Mouse (Mus musculus) intestine, embryonic 14.5 days (tissue): Measurements from ENCODE around the gene Rnps1. TPM values are rescaled to one million over a fixed set of nuclear protein-coding genes. Genes with fewer than 3 reads are reported as not detected.
"Not testable (repeated sequence)": the region's sequence is repeated elsewhere in the genome, so short reads cannot be mapped to it uniquely, and the experiment has no call there.

Experiments
- ATAC-seq: fragments of 200-750 bp; cut with Nextera tagmentation; replicated peaks from 2 replicates; pipeline ENCODE4 v1.8.0; 2017; ENCODE audit warnings: low read depth, moderate number of reproducible peaks, moderate TSS enrichment, moderate library complexity; ENCODE audit not compliant: low FRiP score, low TSS enrichment
- DNase-seq: peaks from one replicate; pipeline ENCODE4 v3.0.0-alpha.2; 2018; ENCODE audit warnings: low spot score
- H3K27ac ChIP-seq: fragments of 300-500 bp; sonication (generic); 2 replicates; pipeline ENCODE4 v1.5.1; 2014; ENCODE audit warnings: low read depth, mild to moderate bottlenecking, control low read depth
- H3K27me3 ChIP-seq: fragments of 300-500 bp; sonication (generic); replicated peaks from 2 replicates; pipeline ENCODE4 v1.6.1; 2014; ENCODE audit warnings: low read length, control low read depth; ENCODE audit not compliant: control insufficient read depth, insufficient read depth
- H3K36me3 ChIP-seq: fragments of 300-500 bp; sonication (generic); 2 replicates; pipeline ENCODE4 v1.6.1; 2014; ENCODE audit warnings: low read length, control low read depth; ENCODE audit not compliant: control insufficient read depth, insufficient read depth
- H3K4me1 ChIP-seq: fragments of 300-500 bp; sonication (generic); replicated peaks from 2 replicates; pipeline ENCODE4 v1.6.1; 2014; ENCODE audit warnings: low read length, control low read depth, mixed read lengths; ENCODE audit not compliant: control insufficient read depth, insufficient read depth
- H3K4me2 ChIP-seq: fragments of 300-500 bp; sonication (generic); 2 replicates; pipeline ENCODE4 v1.6.1; 2014; ENCODE audit warnings: low read length
- H3K4me3 ChIP-seq: fragments of 300-500 bp; sonication (generic); 2 replicates; pipeline ENCODE4 v1.5.1; 2014; ENCODE audit warnings: low read depth, low read length, control low read depth, mixed read lengths
- H3K9ac ChIP-seq: fragments of 300-500 bp; sonication (generic); 2 replicates; pipeline ENCODE4 v1.6.1; 2014; ENCODE audit warnings: mild to moderate bottlenecking, low read length
- H3K9me3 ChIP-seq: fragments of 300-500 bp; sonication (generic); 2 replicates; pipeline ENCODE4 v1.6.1; 2016; ENCODE audit warnings: low read length, control low read depth; ENCODE audit not compliant: control insufficient read depth
- WGBS: fragments of 180-500 bp; shearing (Covaris S2); extraction: QIAGEN DNeasy Blood & Tissue Kit; methylation state at CpG from one replicate; pipeline ENCODE4 v1.1.7; 2014; 5-methylcytosine and 5-hydroxymethylcytosine counted together
- polyA plus RNA-seq: library from polyadenylated mRNA; unstranded; fragments of >200 nt; fragmentation: Nextera tagmentation; extraction: Ambion mirVana; gene quantifications from 2 replicates; pipeline ENCODE4 v1.2.1, GENCODE M21; 2014

The Rnps1 gene
- polyA plus RNA-seq, 1 experiment from 2014 or later = 267 TPM

DNA sequence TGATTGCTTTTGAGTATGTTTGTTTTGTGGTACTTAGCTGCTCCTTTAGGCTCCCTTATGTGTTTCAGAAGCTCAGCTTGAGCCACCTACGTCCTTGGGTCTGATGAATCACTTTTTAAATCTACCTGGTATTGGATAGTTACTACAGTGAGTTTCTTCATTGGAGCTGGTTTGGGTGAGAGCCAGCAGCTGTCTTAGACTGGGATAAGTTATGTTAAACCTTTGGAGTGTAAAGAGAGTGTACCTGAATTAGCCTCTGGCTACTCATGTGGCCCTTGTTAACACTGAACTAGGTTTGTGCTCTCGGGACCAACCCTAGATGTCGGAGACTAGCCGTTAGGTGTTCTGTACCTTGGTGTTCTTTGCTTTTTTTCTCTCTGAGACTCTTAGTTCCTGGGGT is 8.7 kb downstream of the Rnps1 start:
- Histone ChIP-seq H3K4me2 (no peak overlapping the region), H3K9me3 (no peaks in the 10 kb centered on the region)
- 95% methylated on average over 4 of the region's 4 CpGs for WGBS

DNA sequence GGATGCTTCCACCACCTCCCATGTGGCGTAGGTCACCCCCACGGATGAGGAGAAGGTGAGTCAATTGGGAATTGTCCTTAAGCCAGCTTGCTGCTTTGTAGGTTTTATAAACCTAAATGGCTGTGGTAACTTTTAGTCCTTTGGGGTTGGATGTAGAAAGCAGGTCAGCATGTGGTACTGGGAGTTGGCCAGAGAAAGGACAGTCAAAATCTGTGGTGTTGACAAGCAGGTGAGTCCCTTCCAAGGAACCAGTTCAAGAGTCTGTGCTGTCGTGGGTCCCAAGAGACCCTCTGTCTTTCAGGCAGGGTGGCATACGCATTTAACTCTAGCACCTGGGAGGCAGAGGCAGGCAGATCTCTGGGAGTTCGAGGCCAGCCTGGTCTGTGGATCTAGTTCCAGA is 10.1 kb downstream of the Rnps1 start:
- Histone ChIP-seq H3K27ac (no peak overlapping the region), H3K9ac (no peak overlapping the region), H3K9me3 (no peaks in the 10 kb centered on the region), H3K4me3 (no peak overlapping the region), H3K4me2 (no peak overlapping the region), H3K27me3 (no peaks in the 10 kb centered on the region), H3K4me1 (peaks cover 5% of the 10 kb centered on the region), H3K36me3 (peaks cover 60% of the 10 kb centered on the region)
- DNase-seq (no peak), ATAC-seq (no peak)
- 94% methylated on average over 5 of the region's 5 CpGs for WGBS

More for the DNA sequence above, 8.7 kb downstream of the Rnps1 start:
- peaks cover 74% of the 10 kb centered on the region for H3K36me3 ChIP-seq
- peaks cover 5% of the 10 kb centered on the region for H3K4me1 ChIP-seq
- no peak overlapping the region for H3K27ac ChIP-seq
- H3K27me3 ChIP-seq = no peaks in the 10 kb centered on the region
- H3K4me3 ChIP-seq = no peak overlapping the region
- no peak for ATAC-seq
- no peak overlapping the region for H3K9ac ChIP-seq
- DNase-seq = no peak

DNA sequence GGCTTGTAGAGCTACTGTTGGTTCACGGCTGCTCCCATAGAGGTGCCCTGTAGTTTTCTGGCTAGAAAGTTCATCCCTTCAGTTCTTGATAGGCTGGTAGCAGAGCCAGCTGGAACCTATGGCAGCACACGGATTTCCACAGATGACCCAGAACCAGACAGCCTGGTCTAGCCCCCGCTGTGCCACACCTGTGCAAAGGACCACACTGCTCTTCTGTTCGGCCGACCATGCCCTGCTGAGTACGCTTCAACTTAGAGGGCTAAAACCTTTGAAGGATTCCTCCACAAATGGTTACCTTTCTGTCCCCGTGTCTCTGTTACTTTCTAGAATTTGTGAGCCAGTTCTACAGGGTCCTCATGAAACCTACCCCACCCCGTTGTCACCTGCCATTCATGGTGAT is 11.0 kb downstream of the Rnps1 start:
- peaks cover 51% of the 10 kb centered on the region for H3K36me3 ChIP-seq
- not testable (repeated sequence) for H3K4me3 ChIP-seq, H3K9me3 ChIP-seq, H3K27ac ChIP-seq, H3K4me1 ChIP-seq, H3K4me2 ChIP-seq, H3K9ac ChIP-seq, ATAC-seq, DNase-seq, H3K27me3 ChIP-seq
- 83% methylated on average over 5 of the region's 8 CpGs for WGBS

- DNase-seq (no peak), ATAC-seq (0 out of 2 replicates have a peak, but pooled peaks have one; percentile 0)
- Histone ChIP-seq H3K4me2 (no peak overlapping the region; the same call in 1 of the 2 replicates), H3K27me3 (no peaks in the 10 kb centered on the region), H3K4me3 (no peak overlapping the region), H3K27ac (peak overlapping the region; percentile 93; the same call in 1 of the 2 replicates), H3K4me1 (peaks cover 5% of the 10 kb centered on the region), H3K9ac (no peak overlapping the region), H3K9me3 (no peaks in the 10 kb centered on the region), H3K36me3 (peaks cover 46% of the 10 kb centered on the region)
- 86% methylated on average over 7 of the region's 7 CpGs for WGBS
Measured at GRCm38 (mm10) chr17:24425905-24426304, 11.5 kb downstream of the Rnps1 start.

- Histone ChIP-seq H3K36me3 (peaks cover 38% of the 10 kb centered on the region), H3K9ac (peak within 1 kb of the TSS; percentile 86), H3K4me3 (peak within 1 kb of the TSS; percentile 83), H3K27me3 (no peaks in the 10 kb centered on the region), H3K4me1 (peaks cover 5% of the 10 kb centered on the region), H3K27ac (peak within 1 kb of the TSS; percentile 93), H3K9me3 (no peaks in the 10 kb centered on the region), H3K4me2 (peak within 1 kb of the TSS; percentile 74)
- ATAC-seq (peak; percentile 98), DNase-seq (peak; percentile 91)
- under 1% methylated on average over 48 of the region's 48 CpGs for WGBS
Measured at GRCm38 (mm10) chr17:24426471-24427169, 12.3 kb downstream of the Rnps1 start, which contains the start of gene Eci1. Gene Eci1, plus strand, starts transcription at chr17:24426641.

GRCm38 (mm10) chr17:24427170-24427557 is 12.8 kb downstream of the Rnps1 start:
- Histone ChIP-seq H3K4me2 (peak overlapping the region; percentile 74), H3K36me3 (peaks cover 33% of the 10 kb centered on the region), H3K4me3 (peak overlapping the region; percentile 83), H3K4me1 (peaks cover 5% of the 10 kb centered on the region), H3K27me3 (no peaks in the 10 kb centered on the region), H3K27ac (peak overlapping the region; percentile 93), H3K9ac (peak overlapping the region; percentile 86), H3K9me3 (no peaks in the 10 kb centered on the region)
- ATAC-seq (no peak; the same call in 1 of the 2 replicates), DNase-seq (peak; percentile 56)
- WGBS = 5% methylated on average over 8 of the region's 8 CpGs

GRCm38 (mm10) chr17:24429201-24429983 is 15.0 kb downstream of the Rnps1 start:
- no peaks in the 10 kb centered on the region for H3K9me3 ChIP-seq
- H3K27me3 ChIP-seq = no peaks in the 10 kb centered on the region
- H3K36me3 ChIP-seq = peaks cover 17% of the 10 kb centered on the region
- no peak for DNase-seq
- H3K4me3 ChIP-seq = no peak overlapping the region
- no peak for ATAC-seq
- H3K4me1 ChIP-seq = peaks cover 5% of the 10 kb centered on the region
- WGBS = 83% methylated on average over 14 of the region's 14 CpGs
- H3K9ac ChIP-seq = no peak overlapping the region
- H3K4me2 ChIP-seq = no peak overlapping the region
- H3K27ac ChIP-seq = no peak overlapping the region

DNA sequence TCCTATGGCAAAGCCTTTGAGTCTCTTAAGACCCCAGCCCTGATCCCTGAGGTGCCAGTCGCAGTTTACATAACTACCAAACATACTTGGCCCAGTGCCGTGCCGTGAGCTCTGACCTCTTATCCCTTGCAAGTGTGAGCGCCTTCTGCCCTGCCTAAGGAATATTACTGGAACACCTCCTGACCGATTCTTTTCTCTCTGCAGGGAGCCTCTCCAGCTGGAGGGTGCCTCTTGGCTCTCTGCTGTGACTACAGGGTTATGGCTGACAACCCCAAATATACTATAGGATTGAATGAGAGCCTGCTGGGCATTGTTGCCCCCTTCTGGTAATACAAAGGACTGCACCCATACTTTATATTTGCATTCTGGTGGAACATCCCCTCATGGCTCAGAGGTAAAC is 22.7 kb downstream of the Rnps1 start:
- peak; percentile 32; the same call in 1 of the 2 replicates for ATAC-seq
- peaks cover 72% of the 10 kb centered on the region for H3K36me3 ChIP-seq

More for the DNA sequence above, 22.7 kb downstream of the Rnps1 start:
- H3K9ac ChIP-seq = no peak overlapping the region
- H3K4me3 ChIP-seq = no peak overlapping the region
- H3K4me1 ChIP-seq = no peaks in the 10 kb centered on the region
- no peaks in the 10 kb centered on the region for H3K27me3 ChIP-seq
- WGBS = 69% methylated on average over 5 of the region's 5 CpGs
- no peak overlapping the region for H3K27ac ChIP-seq
- H3K4me2 ChIP-seq = no peak overlapping the region
- peak; percentile 63 for DNase-seq
- no peaks in the 10 kb centered on the region for H3K9me3 ChIP-seq
